Mouse (Mus musculus) midbrain, embryonic 10.5 days (tissue): ENCODE results near the gene Ptdss2. TPM values are rescaled to one million over a fixed set of nuclear protein-coding genes. Genes with fewer than 3 reads are reported as not detected.

Experiments used
- polyA plus RNA-seq: library from polyadenylated mRNA; unstranded; fragments of >200 nt; fragmentation: Nextera tagmentation; extraction: Ambion mirVana; gene quantifications from 2 replicates; pipeline ENCODE4 v1.2.1, GENCODE M21; 2016

The Ptdss2 gene
- polyA plus RNA-seq, 1 experiment from 2014 or later: 94.7 TPM

Other genes with a start within 250 kb of the Ptdss2 start
- gene Psmd13, start 240.4 kb upstream of the Ptdss2 start, polyA plus RNA-seq: 343 and 348 TPM in 2 replicates
- gene Sirt3, start 240.1 kb upstream of the Ptdss2 start, polyA plus RNA-seq: 29.2 and 31.8 TPM in 2 replicates
- gene Cox8b, start 221.9 kb upstream of the Ptdss2 start, polyA plus RNA-seq: not detected in 2 replicates
- 0.05 and 0.07 TPM in 2 replicates for gene Nlrp6, start 201.5 kb upstream of the Ptdss2 start, polyA plus RNA-seq
- 15.4 and 17.1 TPM in 2 replicates for gene Pgghg, start 181.0 kb upstream of the Ptdss2 start, polyA plus RNA-seq
- gene Ifitm5, start 172.1 kb upstream of the Ptdss2 start, polyA plus RNA-seq: 1.2 and 1.3 TPM in 2 replicates
- gene Gm45717, start 166.4 kb upstream of the Ptdss2 start, polyA plus RNA-seq: 0.42 TPM in 1 of 2 replicates, not detected in the other
- gene Ifitm2, start 166.4 kb upstream of the Ptdss2 start, polyA plus RNA-seq: 305 and 352 TPM in 2 replicates
- gene Ifitm1, start 155.2 kb upstream of the Ptdss2 start, polyA plus RNA-seq: 6.3 and 8.4 TPM in 2 replicates
- 13.7 and 16.8 TPM in 2 replicates for gene Ifitm3, start 111.6 kb upstream of the Ptdss2 start, polyA plus RNA-seq
- 0.21 TPM in 1 of 2 replicates, not detected in the other for gene Ifitm6, start 104.5 kb upstream of the Ptdss2 start, polyA plus RNA-seq
- gene Gm17387, start 93.3 kb upstream of the Ptdss2 start, polyA plus RNA-seq: not detected in 2 replicates
- gene B4galnt4, start 61.3 kb upstream of the Ptdss2 start, polyA plus RNA-seq: 26.8 and 29.4 TPM in 2 replicates
- gene Pkp3, start 44.2 kb upstream of the Ptdss2 start, polyA plus RNA-seq: 1.8 and 2.0 TPM in 2 replicates
- 2.3 and 2.5 TPM in 2 replicates for gene Sigirr, start 21.8 kb upstream of the Ptdss2 start, polyA plus RNA-seq
- gene Ano9, start 4.6 kb upstream of the Ptdss2 start, polyA plus RNA-seq: 0.07 and 0.16 TPM in 2 replicates
- gene Rnh1, start 50.5 kb downstream of the Ptdss2 start, polyA plus RNA-seq: 64.5 and 66.6 TPM in 2 replicates
- gene Hras, start 71.6 kb downstream of the Ptdss2 start, polyA plus RNA-seq: 84.2 and 87.5 TPM in 2 replicates
- 14.4 and 14.6 TPM in 2 replicates for gene Lrrc56, start 71.8 kb downstream of the Ptdss2 start, polyA plus RNA-seq
- gene Lmntd2, start 91.7 kb downstream of the Ptdss2 start, polyA plus RNA-seq: 3.8 and 5.1 TPM in 2 replicates
- gene Rassf7, start 93.5 kb downstream of the Ptdss2 start, polyA plus RNA-seq: 55.6 and 57.2 TPM in 2 replicates
- gene Phrf1, start 106.4 kb downstream of the Ptdss2 start, polyA plus RNA-seq: 114 and 125 TPM in 2 replicates
- gene Irf7, start 144.1 kb downstream of the Ptdss2 start, polyA plus RNA-seq: 0.58 and 1.4 TPM in 2 replicates
- gene Cdhr5, start 154.4 kb downstream of the Ptdss2 start, polyA plus RNA-seq: not detected in 2 replicates
- 0.79 and 2.4 TPM in 2 replicates for gene Sct, start 156.8 kb downstream of the Ptdss2 start, polyA plus RNA-seq
- 0.32 and 0.62 TPM in 2 replicates for gene Drd4, start 169.6 kb downstream of the Ptdss2 start, polyA plus RNA-seq
- 57.4 and 67.2 TPM in 2 replicates for gene Deaf1, start 205.3 kb downstream of the Ptdss2 start, polyA plus RNA-seq
- 52.2 and 58.1 TPM in 2 replicates for gene Tmem80, start 205.4 kb downstream of the Ptdss2 start, polyA plus RNA-seq
- gene Eps8l2, start 216.5 kb downstream of the Ptdss2 start, polyA plus RNA-seq: 3.4 and 3.8 TPM in 2 replicates